Comparison of ENCODE assay signal across 10 mouse cellular contexts in the genomic region with DNA sequence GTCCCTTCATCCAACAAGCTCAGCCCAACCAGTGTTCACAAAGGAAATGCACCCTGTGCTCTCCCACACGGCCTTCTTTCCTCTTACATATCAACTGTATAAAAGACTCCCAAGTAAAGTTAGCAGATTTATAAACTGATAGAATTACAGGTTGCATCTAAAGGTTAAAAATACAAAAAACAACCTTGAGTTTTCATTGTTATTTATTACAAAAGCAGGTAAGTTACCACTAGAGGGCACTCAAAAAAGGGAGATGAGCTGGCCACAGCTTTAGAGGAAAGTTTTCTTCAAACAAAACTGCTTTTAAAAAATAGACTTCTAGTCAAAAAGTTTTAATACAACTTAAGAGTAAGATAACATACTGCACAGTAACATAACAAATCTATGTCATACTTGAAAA. TPM values are rescaled to one million over a fixed set of nuclear protein-coding genes. Genes with fewer than 3 reads are reported as not detected.
DNase-seq lines count a peak whose midpoint lies in the region; ATAC-seq and TF ChIP-seq lines count a peak whose summit lies in the region.
"Had no signal": no experiment of that assay in that cellular context is flagged by ENCODE, and none has a peak within 500 bp of the region (broad histone marks: within the 10 kb centered on the region; RNA-seq: fewer than 3 reads in every experiment).

No protein-coding gene starts in this region.

- WGBS in forebrain, embryonic 14.5 days = 68% methylated on average over 1 of the region's 1 CpGs
- WGBS in forebrain, embryonic 15.5 days = 43% methylated on average over 1 of the region's 1 CpGs
- WGBS in liver, embryonic 14.5 days (ENCODE audit: insufficient replicate concordance) = 45% methylated on average over 1 of the region's 1 CpGs
- WGBS in liver, embryonic 12.5 days (ENCODE audit: insufficient replicate concordance) = 46% methylated on average over 1 of the region's 1 CpGs

- no peaks in the 10 kb centered on the region for H3K9me3 ChIP-seq in forebrain, embryonic 14.5 days (replicated peaks; ENCODE audit: control insufficient read depth, low read length)
- no peaks in the 10 kb centered on the region for H3K9me3 ChIP-seq in forebrain, embryonic 15.5 days
- H3K9me3 ChIP-seq in liver, embryonic 14.5 days (ENCODE audit: control insufficient read depth, low read length) = no peaks in the 10 kb centered on the region
- H3K9me3 ChIP-seq in liver, embryonic 12.5 days (replicated peaks) = no peaks in the 10 kb centered on the region
- H3K9me3 ChIP-seq in megakaryocyte, embryonic 14.5 days = no peaks in the 10 kb centered on the region
- H3K9me3 ChIP-seq: embryonic facial prominence, embryonic 12.5 days; hindbrain, embryonic 15.5 days had no signal

- peak; percentile 29; the same call in 1 of the 2 replicates for TF ChIP-seq CTCF in liver, embryonic 14.5 days (IDR thresholded peaks at IDR 0.05; ENCODE audit: low read depth)

- H3K4me2 ChIP-seq in forebrain, embryonic 14.5 days (ENCODE audit: low read length) = no peak overlapping the region
- no peak overlapping the region for H3K4me2 ChIP-seq in forebrain, embryonic 15.5 days (replicated peaks)
- H3K4me2 ChIP-seq in liver, embryonic 14.5 days (ENCODE audit: low read depth) = no peak overlapping the region
- no peak overlapping the region for H3K4me2 ChIP-seq in liver, embryonic 12.5 days
- H3K4me2 ChIP-seq: embryonic facial prominence, embryonic 12.5 days; hindbrain, embryonic 15.5 days had no signal

- peak; percentile 67 for DNase-seq in forebrain, embryonic 14.5 days (ENCODE audit: low spot score)
- DNase-seq in liver, embryonic 14.5 days (ENCODE audit: low read depth in 3 of 3, low spot score in 3 of 3) = peak in 2 of 3 experiments; percentile 5 to 11
- DNase-seq in Muller cell, postnatal 12 days (ENCODE audit: inconsistent ontology term) = peak; percentile 16
- DNase-seq in spleen, adult 18-20 months = no peak
- DNase-seq in adrenal gland, adult 8-10 months = no peak

- TF ChIP-seq EP300 in liver, embryonic 14.5 days (IDR thresholded peaks at IDR 0.05; ENCODE audit: low read depth) = no peak

- no peaks in the 10 kb centered on the region for H3K4me1 ChIP-seq in forebrain, embryonic 14.5 days (ENCODE audit: control insufficient read depth, insufficient read depth, low read length)
- H3K4me1 ChIP-seq in forebrain, embryonic 15.5 days = peaks cover 6% of the 10 kb centered on the region; the same call in 1 of the 2 replicates
- H3K4me1 ChIP-seq in liver, embryonic 14.5 days (replicated peaks; ENCODE audit: control insufficient read depth in 2 of 2, insufficient read depth in 2 of 2, low read length in 1 of 2) = peaks cover 0 to 3% of the 10 kb centered on the region in 2 experiments; a peak in 2 of 4 replicates
- peaks cover 10% of the 10 kb centered on the region for H3K4me1 ChIP-seq in liver, embryonic 12.5 days
- peaks cover 52% of the 10 kb centered on the region for H3K4me1 ChIP-seq in megakaryocyte, embryonic 14.5 days

- H3K27me3 ChIP-seq in forebrain, embryonic 14.5 days (replicated peaks; ENCODE audit: control insufficient read depth, insufficient read depth, low read length) = no peaks in the 10 kb centered on the region
- H3K27me3 ChIP-seq in forebrain, embryonic 15.5 days = no peaks in the 10 kb centered on the region
- H3K27me3 ChIP-seq in liver, embryonic 14.5 days (ENCODE audit: control insufficient read depth, insufficient read depth, low read length) = no peaks in the 10 kb centered on the region
- H3K27me3 ChIP-seq in liver, embryonic 12.5 days (replicated peaks) = no peaks in the 10 kb centered on the region
- H3K27me3 ChIP-seq in megakaryocyte, embryonic 14.5 days (replicated peaks) = no peaks in the 10 kb centered on the region
- H3K27me3 ChIP-seq: embryonic facial prominence, embryonic 12.5 days; hindbrain, embryonic 15.5 days had no signal

- ATAC-seq in forebrain, embryonic 14.5 days = no peak
- ATAC-seq in forebrain, embryonic 15.5 days (replicated peaks) = no peak
- ATAC-seq in liver, embryonic 14.5 days (ENCODE audit: insufficient read depth) = no peak
- ATAC-seq in liver, embryonic 12.5 days = no peak

- H3K4me3 ChIP-seq in forebrain, embryonic 14.5 days (ENCODE audit: low read depth, low read length) = no peak overlapping the region
- H3K4me3 ChIP-seq in forebrain, embryonic 15.5 days = no peak overlapping the region
- H3K4me3 ChIP-seq in liver, embryonic 14.5 days (ENCODE audit: insufficient read depth in 1 of 2, low read depth in 2 of 2, low read length in 2 of 2) = no peak overlapping the region
- H3K4me3 ChIP-seq in liver, embryonic 12.5 days = no peak overlapping the region
- peak overlapping the region; percentile 53 for H3K4me3 ChIP-seq in megakaryocyte, embryonic 14.5 days (replicated peaks)
- H3K4me3 ChIP-seq: embryonic facial prominence, embryonic 12.5 days; hindbrain, embryonic 15.5 days had no signal

- H3K27ac ChIP-seq in forebrain, embryonic 14.5 days (ENCODE audit: low read depth, low read length) = no peak overlapping the region
- H3K27ac ChIP-seq in forebrain, embryonic 15.5 days (replicated peaks) = no peak overlapping the region
- no peak overlapping the region for H3K27ac ChIP-seq in liver, embryonic 14.5 days
- no peak overlapping the region for H3K27ac ChIP-seq in liver, embryonic 12.5 days
- H3K27ac ChIP-seq: embryonic facial prominence, embryonic 12.5 days; hindbrain, embryonic 15.5 days had no signal

- peaks cover 34% of the 10 kb centered on the region for H3K36me3 ChIP-seq in forebrain, embryonic 14.5 days (ENCODE audit: control insufficient read depth, insufficient read depth, low read length)
- peaks cover 30% of the 10 kb centered on the region for H3K36me3 ChIP-seq in forebrain, embryonic 15.5 days
- H3K36me3 ChIP-seq in liver, embryonic 14.5 days (replicated peaks; ENCODE audit: control insufficient read depth, insufficient read depth, low read depth) = peaks cover 34% of the 10 kb centered on the region
- H3K36me3 ChIP-seq in liver, embryonic 12.5 days = peaks cover 66% of the 10 kb centered on the region
- peaks cover 84% of the 10 kb centered on the region for H3K36me3 ChIP-seq in megakaryocyte, embryonic 14.5 days (replicated peaks; ENCODE audit: low read length)

- H3K9ac ChIP-seq in forebrain, embryonic 14.5 days (ENCODE audit: low read length) = no peak overlapping the region
- no peak overlapping the region for H3K9ac ChIP-seq in forebrain, embryonic 15.5 days (replicated peaks)
- H3K9ac ChIP-seq in liver, embryonic 14.5 days (replicated peaks) = no peak overlapping the region
- no peak overlapping the region for H3K9ac ChIP-seq in liver, embryonic 12.5 days
- H3K9ac ChIP-seq: embryonic facial prominence, embryonic 12.5 days; hindbrain, embryonic 15.5 days had no signal

RNA-seq across cellular contexts. Expression of gene Kras, which starts 7.5 kb away (rescaled TPM):
- polyA plus RNA-seq in forebrain, embryonic 14.5 days (2014; fragmentation: Nextera tagmentation; extraction: Ambion mirVana) = 120 and 133 TPM in 2 replicates
- polyA plus RNA-seq in forebrain, embryonic 15.5 days (2015; fragmentation: Nextera tagmentation; extraction: Ambion mirVana) = 123 and 125 TPM in 2 replicates
- polyA plus RNA-seq in liver, embryonic 14.5 days (2012; rRNA removed) = 12.1 and 17.8 TPM in 2 replicates
- polyA plus RNA-seq in liver, embryonic 14.5 days (2014; fragmentation: Nextera tagmentation; extraction: Ambion mirVana) = 47.0 and 52.2 TPM in 2 replicates
- polyA plus RNA-seq in liver, embryonic 12.5 days (2016; fragmentation: Nextera tagmentation; extraction: Ambion mirVana) = 74.5 and 75.9 TPM in 2 replicates
- 27.2 and 54.3 TPM in 2 replicates for polyA plus RNA-seq in megakaryocyte, embryonic 14.5 days (2012; ENCODE audit: insufficient read depth, low replicate concordance)
- total RNA-seq in adrenal gland, adult 8-10 months (2022) = 10 to 100 TPM; 31.4 to 44.2 (median 42.8) TPM

RNA-seq across cellular contexts. Expression of gene Etfrf1, which starts 31.6 kb away (rescaled TPM):
- 23.2 and 26.6 TPM in 2 replicates for polyA plus RNA-seq in forebrain, embryonic 14.5 days (2014; fragmentation: Nextera tagmentation; extraction: Ambion mirVana)
- polyA plus RNA-seq in forebrain, embryonic 15.5 days (2015; fragmentation: Nextera tagmentation; extraction: Ambion mirVana) = 27.1 and 27.7 TPM in 2 replicates
- 5.2 and 7.2 TPM in 2 replicates for polyA plus RNA-seq in liver, embryonic 14.5 days (2012; rRNA removed)
- polyA plus RNA-seq in liver, embryonic 14.5 days (2014; fragmentation: Nextera tagmentation; extraction: Ambion mirVana) = 12.3 and 13.3 TPM in 2 replicates
- polyA plus RNA-seq in liver, embryonic 12.5 days (2016; fragmentation: Nextera tagmentation; extraction: Ambion mirVana) = 16.6 and 16.7 TPM in 2 replicates
- not detected in 2 replicates for polyA plus RNA-seq in megakaryocyte, embryonic 14.5 days (2012; ENCODE audit: insufficient read depth, low replicate concordance)
- total RNA-seq in adrenal gland, adult 8-10 months (2022) = 100 to 1,000 TPM in 2 of 4 experiments, 10 to 100 TPM in 2; 60.3 to 150 (median 110) TPM

RNA-seq across cellular contexts. Expression of gene Casc1, which starts 31.7 kb away (rescaled TPM):
- polyA plus RNA-seq in forebrain, embryonic 14.5 days (2014; fragmentation: Nextera tagmentation; extraction: Ambion mirVana) = 1.0 and 1.1 TPM in 2 replicates
- 0.65 and 0.98 TPM in 2 replicates for polyA plus RNA-seq in forebrain, embryonic 15.5 days (2015; fragmentation: Nextera tagmentation; extraction: Ambion mirVana)
- 0.19 and 0.28 TPM in 2 replicates for polyA plus RNA-seq in liver, embryonic 14.5 days (2012; rRNA removed)
- 0.09 and 0.13 TPM in 2 replicates for polyA plus RNA-seq in liver, embryonic 14.5 days (2014; fragmentation: Nextera tagmentation; extraction: Ambion mirVana)
- 0.13 TPM in 2 replicates for polyA plus RNA-seq in liver, embryonic 12.5 days (2016; fragmentation: Nextera tagmentation; extraction: Ambion mirVana)
- 0.22 and 0.50 TPM in 2 replicates for polyA plus RNA-seq in megakaryocyte, embryonic 14.5 days (2012; ENCODE audit: insufficient read depth, low replicate concordance)
- 1 to 10 TPM in 1 of 4 experiments, under 1 TPM in 3; 0.32 to 1.0 (median 0.55) TPM for total RNA-seq in adrenal gland, adult 8-10 months (2022)

Comparison
In these comparisons a context has a peak if more than half of its experiments do, and no peak if none do; other contexts are left out.
1. DNase-seq: peak in forebrain, embryonic 14.5 days (single experiment), liver, embryonic 14.5 days (2 of 3) and Muller cell, postnatal 12 days (single experiment); none in spleen, adult 18-20 months (0 of 2) and adrenal gland, adult 8-10 months (single experiment).